Mouse (Mus musculus): ENCODE measurements at regions not wholly inside any gene's neighbourhood (a gene's known extent, or its start where the extent isn't known, plus 50 kb on each side); places are given as distances from the start of the nearest gene placed in this dataset.

- Histone ChIP-seq H3K27me3 (no peaks in the 10 kb centered on the region), H3K9ac (replicated peaks) (no peak overlapping the region), H3K4me3 (no peak overlapping the region), H3K9me3 (no peaks in the 10 kb centered on the region), H3K4me1 (no peaks in the 10 kb centered on the region), H3K4me2 (replicated peaks) (no peak overlapping the region), H3K36me3 (no peaks in the 10 kb centered on the region), H3K27ac (replicated peaks) (no peak overlapping the region)
- no peak for ATAC-seq (replicated peaks)
- 53% methylated on average over 9 of the region's 9 CpGs for WGBS
These were observed 51.7 kb upstream of the Wls start for GRCm38 (mm10) chr3:159787776-159788175.

Measured in forebrain, embryonic 15.5 days (tissue).